Mouse (Mus musculus) bone marrow, adult 2 months (tissue): ENCODE results near the gene Lrmda. TPM values are rescaled to one million over a fixed set of nuclear protein-coding genes. Genes with fewer than 3 reads are reported as not detected.
A peak's percentile ranks its signal among the peaks of the same experiment; 100 is the strongest.

Experiments
- H3K27ac ChIP-seq: fragments of 200-500 bp; 2 replicates; pipeline ENCODE4 v1.5.1; 2012; ENCODE audit warnings: low read depth, mild to moderate bottlenecking, control low read depth, inconsistent platforms, low read length; ENCODE audit not compliant: control insufficient read depth, poor library complexity, insufficient read depth
- H3K4me1 ChIP-seq: fragments of 200-500 bp; 2 replicates; pipeline ENCODE4 v1.6.1; 2011; ENCODE audit warnings: low read length; ENCODE audit not compliant: control insufficient read depth, insufficient read depth
- H3K4me3 ChIP-seq: fragments of 200-500 bp; replicated peaks from 2 replicates; pipeline ENCODE3; 2011; ENCODE audit warnings: mild to moderate bottlenecking, low read depth, low read length, control low read depth; ENCODE audit not compliant: control insufficient read depth
- CTCF ChIP-seq: fragments of 200-500 bp; IDR thresholded peaks from 2 replicates; pipeline ENCODE4 v1.5.1; 2011; ENCODE audit warnings: low read length, control low read depth; ENCODE audit not compliant: control insufficient read depth, insufficient read depth
- POLR2A ChIP-seq: fragments of 200-500 bp; IDR thresholded peaks from 2 replicates; pipeline ENCODE4 v1.6.1; 2011; ENCODE audit warnings: low read depth, mild to moderate bottlenecking, control low read depth, low read length, borderline replicate concordance; ENCODE audit not compliant: control insufficient read depth
- WGBS: fragments of 180-500 bp; shearing (Covaris S2); methylation state at CpG from one replicate; pipeline ENCODE4 v1.1.7; 2018; 5-methylcytosine and 5-hydroxymethylcytosine counted together
- polyA plus RNA-seq: library from polyadenylated mRNA; stranded (reverse); fragments of >200 nt; gene quantifications from 2 replicates; pipeline ENCODE4 v1.2.4, GENCODE M21; 2011; ENCODE audit warnings: low replicate concordance; ENCODE audit not compliant: missing spikeins, insufficient read depth, insufficient read length

Gene Lrmda
- polyA plus RNA-seq, 1 experiment = 3.8 TPM

DNA sequence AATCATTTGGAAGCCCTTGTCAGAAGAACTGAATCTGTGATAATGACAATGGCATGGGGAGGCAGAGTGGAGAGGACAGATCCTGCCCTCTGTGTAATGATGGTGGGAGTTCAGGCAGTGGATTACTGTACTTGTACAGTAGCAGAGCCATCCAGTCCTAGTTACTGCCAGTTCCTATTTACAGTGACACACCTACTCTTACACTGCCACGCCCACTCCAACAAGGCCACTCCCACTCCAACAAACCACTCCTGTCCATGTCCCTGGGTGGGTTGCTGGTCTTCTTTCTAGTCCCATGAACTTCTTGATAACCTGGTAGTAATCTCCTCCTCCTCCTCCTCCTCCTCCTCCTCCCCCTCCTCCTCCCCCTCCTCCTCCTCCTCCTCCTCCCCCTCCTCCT lies 16.3 kb upstream of the Lrmda start:
- H3K4me3 ChIP-seq = no peak overlapping the region
- H3K4me1 ChIP-seq = no peaks in the 10 kb centered on the region; the same call in 1 of the 2 replicates
- 83% methylated on average over 1 of the region's 1 CpGs for WGBS
- H3K27ac ChIP-seq = no peak overlapping the region
- TF ChIP-seq POLR2A (no peak), CTCF (no peak)

DNA sequence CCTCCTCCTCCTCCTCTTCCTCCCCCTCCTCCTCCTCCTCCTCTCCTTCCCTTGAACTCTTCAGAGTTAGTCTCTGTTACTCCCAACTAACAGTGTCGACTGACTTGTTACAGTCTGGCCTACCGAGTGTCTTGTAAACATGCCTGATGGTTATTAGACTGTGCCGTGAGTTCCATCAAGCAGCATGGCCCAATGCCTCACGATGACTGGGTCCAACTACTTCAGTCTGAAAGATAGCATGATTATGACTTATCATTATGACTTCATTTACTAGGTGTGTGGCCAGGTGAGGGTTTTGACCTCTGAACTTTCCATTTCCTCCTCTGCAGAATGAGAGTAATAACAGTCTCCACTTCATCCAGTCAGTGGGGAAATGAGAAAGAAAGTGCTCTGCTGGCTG lies 15.9 kb upstream of the Lrmda start:
- Histone ChIP-seq H3K4me1 (no peaks in the 10 kb centered on the region; the same call in 1 of the 2 replicates), H3K4me3 (no peak overlapping the region), H3K27ac (no peak overlapping the region)
- WGBS = 89% methylated on average over 4 of the region's 4 CpGs
- no peak for TF ChIP-seq POLR2A
- TF ChIP-seq CTCF = no peak

DNA sequence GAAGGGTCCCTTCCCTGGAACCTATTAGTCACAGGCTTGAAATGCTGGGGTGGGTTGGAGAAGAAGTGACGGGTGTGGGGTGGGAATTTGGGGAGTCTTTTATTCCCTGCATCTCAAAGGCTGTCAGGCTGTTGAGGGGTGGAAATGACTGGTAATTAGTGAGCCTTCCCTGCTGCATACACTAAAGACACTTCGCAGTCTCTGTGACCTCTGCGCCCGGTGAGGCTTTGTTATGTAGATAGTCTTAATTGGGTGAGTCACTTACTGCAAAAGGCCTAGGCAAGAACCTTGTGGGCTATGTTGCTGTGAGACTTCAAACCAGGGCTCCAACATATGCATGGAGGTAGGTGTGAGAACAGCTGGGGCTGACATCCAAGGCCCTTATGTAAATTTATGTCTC lies 14.6 kb upstream of the Lrmda start:
- WGBS = 86% methylated on average over 4 of the region's 4 CpGs
- Histone ChIP-seq H3K4me1 (no peaks in the 10 kb centered on the region; the same call in 1 of the 2 replicates), H3K4me3 (no peak overlapping the region), H3K27ac (no peak overlapping the region)
- no peak for TF ChIP-seq CTCF
- TF ChIP-seq POLR2A = no peak

DNA sequence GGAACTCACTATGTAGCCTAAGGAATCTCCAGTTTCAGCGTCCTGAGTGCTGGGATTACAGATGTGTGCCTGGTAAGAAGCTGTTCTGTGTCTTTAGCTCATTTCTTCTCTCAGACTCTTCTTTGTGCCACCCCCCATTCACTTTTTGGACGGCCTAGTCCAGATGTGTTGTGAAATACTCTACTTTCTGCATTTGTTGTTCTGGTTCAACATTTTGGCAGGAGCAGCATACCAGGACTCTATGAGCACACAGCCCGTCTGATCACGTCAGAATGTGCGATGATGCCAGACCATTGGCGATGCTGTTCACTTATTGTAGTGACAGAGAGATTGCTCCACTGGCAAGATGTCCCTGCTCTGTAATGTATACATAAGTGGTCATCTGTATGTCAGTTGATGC lies 12.5 kb upstream of the Lrmda start:
- Histone ChIP-seq H3K4me1 (no peaks in the 10 kb centered on the region; the same call in 1 of the 2 replicates), H3K4me3 (no peak overlapping the region), H3K27ac (no peak overlapping the region)
- WGBS = 78% methylated on average over 6 of the region's 6 CpGs
- TF ChIP-seq POLR2A = no peak
- TF ChIP-seq CTCF = no peak

DNA sequence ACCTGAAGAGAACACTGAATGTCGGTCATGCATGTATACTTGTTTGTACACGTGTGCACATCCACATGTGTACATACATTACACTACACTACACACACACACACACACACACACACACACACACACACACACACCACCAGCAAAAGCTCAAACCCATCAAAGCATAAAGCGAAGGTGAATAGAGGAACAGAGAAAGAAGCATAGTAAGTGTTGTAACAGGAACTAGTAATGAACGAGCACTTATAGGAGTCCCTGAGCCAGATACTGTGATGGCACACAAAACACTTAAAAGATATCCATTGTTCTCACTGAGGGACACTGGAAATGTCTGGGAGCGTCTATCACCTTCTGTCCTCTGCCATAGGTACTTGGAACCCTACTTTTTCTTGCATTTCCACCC lies 5.2 kb upstream of the Lrmda start:
- WGBS = 58% methylated on average over 5 of the region's 5 CpGs
- no peak overlapping the region for H3K27ac ChIP-seq
- TF ChIP-seq POLR2A = no peak
- no peak for TF ChIP-seq CTCF
- peaks cover 1% of the 10 kb centered on the region; the same call in 1 of the 2 replicates for H3K4me1 ChIP-seq
- H3K4me3 ChIP-seq = no peak overlapping the region

DNA sequence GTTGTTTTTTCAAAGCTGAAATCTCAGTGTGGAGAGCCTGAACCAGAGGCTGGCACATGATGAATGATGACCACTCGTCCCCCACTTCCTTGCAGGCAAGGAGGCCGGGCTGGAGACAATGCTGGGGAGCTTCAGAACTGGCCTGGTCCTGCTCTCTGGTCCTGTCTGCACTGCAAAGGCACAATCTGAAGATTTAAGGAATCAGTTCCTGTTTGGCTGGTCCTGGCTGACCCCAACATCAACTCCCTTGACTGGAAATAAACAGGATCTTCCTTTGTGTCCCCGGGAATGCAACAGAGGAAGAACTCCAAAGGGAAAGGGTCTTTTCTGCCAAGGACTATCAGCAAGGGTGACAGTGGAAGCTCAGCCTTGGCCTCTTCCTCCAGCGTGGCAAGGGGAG lies 4.7 kb upstream of the Lrmda start:
- 66% methylated on average over 4 of the region's 4 CpGs for WGBS

DNA sequence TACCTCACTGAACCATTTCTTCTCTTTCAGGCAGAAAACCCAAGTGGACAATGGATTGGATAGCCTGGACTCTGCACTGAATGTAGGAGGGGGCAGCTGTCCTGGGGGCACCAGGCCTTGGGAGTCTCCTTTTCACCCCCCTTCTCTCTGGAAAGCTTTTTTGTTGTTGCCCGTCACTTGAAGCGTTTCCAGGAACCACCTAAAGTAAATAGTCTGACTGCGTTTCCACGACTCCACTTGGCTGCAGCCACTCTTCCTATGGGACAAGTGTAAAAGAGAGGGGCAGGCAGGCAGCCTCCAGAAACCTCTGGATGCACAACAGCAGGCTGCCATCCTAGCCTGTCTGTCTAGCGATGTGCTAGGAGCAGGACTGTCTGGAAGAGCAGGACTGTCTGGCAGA lies 2.5 kb upstream of the Lrmda start:
- 85% methylated on average over 5 of the region's 5 CpGs for WGBS
- TF ChIP-seq CTCF = no peak
- no peak for TF ChIP-seq POLR2A

More for the DNA sequence above, 4.7 kb upstream of the Lrmda start:
- Histone ChIP-seq H3K27ac (no peak overlapping the region), H3K4me3 (no peak overlapping the region), H3K4me1 (peaks cover 1% of the 10 kb centered on the region; the same call in 1 of the 2 replicates)
- no peak for TF ChIP-seq POLR2A
- no peak for TF ChIP-seq CTCF

DNA sequence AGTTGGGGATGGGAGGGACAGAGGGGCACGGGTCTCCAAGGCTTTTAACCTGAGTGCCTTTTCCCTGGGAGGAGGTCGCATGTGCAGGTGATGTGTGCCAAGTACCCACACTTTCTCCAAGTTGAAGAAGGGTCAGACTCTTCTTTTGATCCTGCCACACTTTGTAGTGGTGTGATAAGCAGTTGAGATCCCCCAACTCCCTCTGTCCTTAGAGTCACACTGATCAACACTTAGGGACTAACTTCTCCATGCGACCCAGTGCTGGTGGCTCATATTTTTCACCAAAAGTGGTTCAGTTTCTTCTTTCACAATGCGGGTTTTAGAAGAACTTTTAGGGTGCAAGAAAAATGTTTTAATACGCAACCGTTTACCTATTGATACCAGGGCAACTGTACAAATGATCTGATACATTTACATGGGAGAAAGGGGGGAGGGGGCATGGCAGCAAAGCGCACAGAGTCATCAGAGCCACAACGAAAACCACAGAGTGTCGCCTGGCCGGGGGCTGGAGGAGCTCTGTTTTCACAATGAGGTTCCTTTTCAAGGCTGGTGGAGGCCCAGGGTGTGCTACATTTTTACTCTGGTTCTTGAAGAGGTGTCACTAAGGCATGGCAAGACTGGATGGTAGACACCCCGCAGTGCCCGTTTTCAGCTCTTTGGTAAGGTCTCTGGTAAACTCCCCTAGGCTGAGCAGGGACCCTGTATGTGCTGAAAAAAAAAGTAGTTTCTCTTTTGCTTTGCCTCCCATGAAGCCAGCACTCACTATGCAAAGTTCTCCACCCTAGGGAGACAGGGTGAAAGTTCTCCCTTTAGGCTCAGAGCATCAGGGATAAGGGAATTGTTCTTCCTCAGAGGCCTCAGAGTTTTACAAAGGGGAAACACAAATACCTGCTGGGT lies 685 bp downstream of the Lrmda start:
- peak overlapping the region; percentile 83 for H3K27ac ChIP-seq
- H3K4me3 ChIP-seq = peak overlapping the region; percentile 62
- TF ChIP-seq POLR2A (no peak), CTCF (no peak)
- H3K4me1 ChIP-seq = peaks cover 1% of the 10 kb centered on the region; the same call in 1 of the 2 replicates
- 3% methylated on average over 12 of the region's 12 CpGs for WGBS

More for the DNA sequence above, 2.5 kb upstream of the Lrmda start:
- no peak overlapping the region for H3K27ac ChIP-seq
- peaks cover 1% of the 10 kb centered on the region; the same call in 1 of the 2 replicates for H3K4me1 ChIP-seq
- H3K4me3 ChIP-seq = no peak overlapping the region
